Mouse (Mus musculus) hindbrain, embryonic 13.5 days (tissue): ENCODE results near the gene Npas1. TPM values are rescaled to one million over a fixed set of nuclear protein-coding genes. Genes with fewer than 3 reads are reported as not detected.

ENCODE experiments used
- ATAC-seq: fragments of 200-750 bp; cut with Nextera tagmentation; 2 replicates; pipeline ENCODE4 v1.8.0; 2017; ENCODE audit warnings: moderate TSS enrichment; ENCODE audit not compliant: low FRiP score
- H3K27ac ChIP-seq: fragments of 300-500 bp; sonication (generic); 2 replicates; pipeline ENCODE4 v1.5.1; 2015; ENCODE audit warnings: inconsistent platforms, mild to moderate bottlenecking, moderate library complexity
- H3K27me3 ChIP-seq: fragments of 300-500 bp; sonication (generic); 2 replicates; pipeline ENCODE4 v1.6.1; 2015; ENCODE audit warnings: mild to moderate bottlenecking, inconsistent platforms
- H3K36me3 ChIP-seq: fragments of 300-500 bp; sonication (generic); 2 replicates; pipeline ENCODE4 v1.6.1; 2015; ENCODE audit warnings: mild to moderate bottlenecking, inconsistent platforms
- H3K4me1 ChIP-seq: fragments of 300-500 bp; sonication (generic); replicated peaks from 2 replicates; pipeline ENCODE4 v1.6.1; 2015; ENCODE audit warnings: inconsistent platforms
- H3K4me2 ChIP-seq: fragments of 300-500 bp; sonication (generic); 2 replicates; pipeline ENCODE4 v1.6.1; 2015; ENCODE audit warnings: inconsistent platforms, mild to moderate bottlenecking, moderate library complexity
- H3K4me3 ChIP-seq: fragments of 300-500 bp; sonication (generic); 2 replicates; pipeline ENCODE4 v1.5.1; 2015; ENCODE audit warnings: mild to moderate bottlenecking, inconsistent platforms
- H3K9ac ChIP-seq: fragments of 300-500 bp; sonication (generic); 2 replicates; pipeline ENCODE4 v1.6.1; 2015; ENCODE audit warnings: mild to moderate bottlenecking, inconsistent platforms
- H3K9me3 ChIP-seq: fragments of 300-500 bp; sonication (generic); 2 replicates; pipeline ENCODE4 v1.6.1; 2016; ENCODE audit warnings: inconsistent platforms
- WGBS: fragments of 180-500 bp; shearing (Covaris S2); methylation state at CpG from one replicate; pipeline ENCODE4 v1.1.7; 2015; 5-methylcytosine and 5-hydroxymethylcytosine counted together
- polyA plus RNA-seq: library from polyadenylated mRNA; unstranded; fragments of >200 nt; fragmentation: Nextera tagmentation; extraction: Ambion mirVana; gene quantifications from 2 replicates; pipeline ENCODE4 v1.2.1, GENCODE M21; 2015

Npas1 gene
- polyA plus RNA-seq, 1 experiment from 2014 or later, result 2.3 TPM

DNA sequence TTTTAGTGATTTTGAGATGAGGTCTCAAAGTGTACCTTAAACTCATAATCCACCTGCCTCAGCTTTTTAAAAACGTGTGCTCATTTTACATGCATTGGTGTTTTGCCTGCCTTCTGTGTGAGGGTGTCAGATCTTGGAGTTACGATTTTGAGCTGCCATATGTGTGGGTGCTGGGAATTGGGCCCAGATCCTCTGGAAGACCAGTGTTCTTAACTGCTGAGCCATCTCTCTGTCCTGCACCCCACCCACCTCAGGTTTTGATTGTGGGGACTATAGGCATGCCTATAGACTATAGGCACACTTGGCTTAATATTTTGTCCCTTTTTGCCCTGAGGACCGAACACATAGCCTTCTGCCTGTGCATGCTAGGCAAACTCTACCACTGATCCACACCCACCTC is 14.7 kb upstream of the Npas1 start:
- no peak overlapping the region for H3K4me2 ChIP-seq
- no peaks in the 10 kb centered on the region for H3K9me3 ChIP-seq
- no peaks in the 10 kb centered on the region for H3K27me3 ChIP-seq
- no peak for ATAC-seq
- peaks cover 27% of the 10 kb centered on the region for H3K36me3 ChIP-seq
- no peak overlapping the region for H3K4me3 ChIP-seq
- WGBS, result 62% methylated on average over 3 of the region's 3 CpGs
- H3K27ac ChIP-seq, result no peak overlapping the region
- H3K9ac ChIP-seq, result no peak overlapping the region
- H3K4me1 ChIP-seq, result no peaks in the 10 kb centered on the region

DNA sequence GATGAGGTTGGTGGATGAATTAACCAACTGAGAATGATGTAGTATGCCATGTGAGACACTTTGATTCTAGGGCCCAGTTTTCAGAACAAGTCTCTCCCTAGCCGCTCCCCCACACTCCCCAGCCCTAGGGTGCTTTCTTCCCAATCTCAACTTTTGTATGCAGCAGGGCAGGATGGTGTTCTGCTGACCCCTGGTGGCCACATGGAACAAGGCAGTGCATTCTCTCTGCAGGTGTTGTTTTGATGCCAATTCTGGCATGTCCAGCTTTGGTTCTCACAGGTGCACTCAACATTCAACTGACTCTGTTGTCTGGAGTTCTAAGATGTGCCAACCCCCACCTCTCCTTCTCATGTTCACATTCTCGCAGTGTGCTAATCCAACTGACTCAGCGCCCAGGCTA is 14.2 kb upstream of the Npas1 start:
- Histone ChIP-seq H3K9ac (no peak overlapping the region), H3K27me3 (no peaks in the 10 kb centered on the region), H3K36me3 (peaks cover 22% of the 10 kb centered on the region), H3K4me2 (no peak overlapping the region), H3K4me1 (no peaks in the 10 kb centered on the region), H3K27ac (no peak overlapping the region), H3K9me3 (no peaks in the 10 kb centered on the region), H3K4me3 (no peak overlapping the region)
- peak; percentile 46 for ATAC-seq
- WGBS, result 32% methylated on average over 3 of the region's 3 CpGs

DNA sequence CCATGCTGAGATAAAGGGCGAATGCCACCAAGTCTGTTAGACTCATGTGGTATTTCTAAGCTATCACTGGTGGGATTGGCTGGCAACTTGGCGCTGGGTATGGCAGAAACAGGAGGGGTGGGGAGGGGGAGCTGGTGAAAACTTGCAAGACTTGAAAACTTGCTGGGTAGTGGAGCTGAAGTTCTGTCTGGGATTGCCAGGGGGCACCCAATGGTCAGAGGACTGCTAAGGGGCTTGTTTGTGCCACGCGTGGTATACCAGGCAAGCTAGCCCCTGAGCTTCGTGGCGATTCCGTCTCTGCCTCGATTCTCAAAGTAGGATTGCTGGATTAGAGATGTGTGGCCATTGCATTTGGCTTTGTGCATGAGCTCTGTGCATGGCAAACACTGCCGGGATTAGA is 12.4 kb upstream of the Npas1 start:
- H3K36me3 ChIP-seq, result 0 out of 2 replicates have a peak, but pooled peaks cover 5% of the 10 kb centered on the region
- no peak overlapping the region for H3K9ac ChIP-seq
- ATAC-seq, result no peak
- WGBS, result 89% methylated on average over 9 of the region's 9 CpGs
- H3K4me3 ChIP-seq, result no peak overlapping the region
- no peaks in the 10 kb centered on the region for H3K4me1 ChIP-seq
- H3K9me3 ChIP-seq, result no peaks in the 10 kb centered on the region
- H3K4me2 ChIP-seq, result no peak overlapping the region
- H3K27ac ChIP-seq, result no peak overlapping the region
- no peaks in the 10 kb centered on the region for H3K27me3 ChIP-seq

DNA sequence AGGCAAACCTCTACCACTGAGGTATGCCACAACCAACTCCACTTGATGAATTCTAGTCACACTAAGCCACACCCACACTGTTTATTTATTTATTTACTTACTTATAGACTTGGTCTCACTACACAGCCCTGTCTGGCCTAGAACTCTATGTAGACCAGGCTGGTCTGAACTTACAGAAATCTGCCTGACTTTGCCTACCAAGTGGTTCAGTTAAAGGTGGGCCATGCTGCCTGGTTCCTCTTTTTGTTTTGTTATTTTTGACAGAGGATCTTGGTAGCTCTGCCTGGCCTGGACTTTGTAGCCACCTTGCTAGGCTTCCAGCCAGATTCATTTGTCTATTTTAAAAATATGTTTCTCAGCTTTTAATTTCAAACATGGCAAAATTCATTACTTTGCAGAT is 11.3 kb upstream of the Npas1 start:
- ATAC-seq, result no peak
- Histone ChIP-seq H3K4me2 (no peak overlapping the region), H3K4me1 (no peaks in the 10 kb centered on the region), H3K9me3 (no peaks in the 10 kb centered on the region), H3K4me3 (no peak overlapping the region), H3K27me3 (no peaks in the 10 kb centered on the region), H3K36me3 (0 out of 2 replicates have a peak, but pooled peaks cover under 1% of the 10 kb centered on the region), H3K27ac (no peak overlapping the region), H3K9ac (no peak overlapping the region)

DNA sequence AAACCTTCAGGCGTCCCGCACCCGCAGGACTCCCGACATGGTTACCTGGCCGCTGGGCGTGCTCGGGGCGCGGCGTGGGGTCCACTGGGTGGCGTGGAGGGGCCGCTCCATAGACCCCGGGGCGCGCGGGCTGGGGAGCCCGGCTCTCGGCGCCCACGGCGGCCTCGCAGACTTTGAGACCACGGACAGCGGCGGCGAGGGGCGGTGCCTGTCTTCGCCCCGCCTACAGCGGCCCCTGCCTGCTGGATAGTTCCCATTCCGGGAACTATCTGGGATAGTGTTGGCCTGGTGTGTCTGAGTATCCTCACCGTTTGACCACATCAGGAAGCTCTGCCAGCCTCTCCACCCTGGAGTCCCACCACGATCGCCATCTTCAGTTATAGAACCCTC is 933 bp downstream of the Npas1 start:
- Histone ChIP-seq H3K4me1 (peaks cover 27% of the 10 kb centered on the region), H3K27me3 (peaks cover 76% of the 10 kb centered on the region), H3K4me2 (peak overlapping the region; percentile 61), H3K36me3 (no peaks in the 10 kb centered on the region), H3K9me3 (no peaks in the 10 kb centered on the region), H3K4me3 (peak overlapping the region; percentile 38), H3K27ac (no peak overlapping the region), H3K9ac (no peak overlapping the region; the same call in 1 of the 2 replicates)
- 2% methylated on average over 34 of the region's 34 CpGs for WGBS
- ATAC-seq, result 0 out of 2 replicates have a peak, but pooled peaks have one; percentile 37

DNA sequence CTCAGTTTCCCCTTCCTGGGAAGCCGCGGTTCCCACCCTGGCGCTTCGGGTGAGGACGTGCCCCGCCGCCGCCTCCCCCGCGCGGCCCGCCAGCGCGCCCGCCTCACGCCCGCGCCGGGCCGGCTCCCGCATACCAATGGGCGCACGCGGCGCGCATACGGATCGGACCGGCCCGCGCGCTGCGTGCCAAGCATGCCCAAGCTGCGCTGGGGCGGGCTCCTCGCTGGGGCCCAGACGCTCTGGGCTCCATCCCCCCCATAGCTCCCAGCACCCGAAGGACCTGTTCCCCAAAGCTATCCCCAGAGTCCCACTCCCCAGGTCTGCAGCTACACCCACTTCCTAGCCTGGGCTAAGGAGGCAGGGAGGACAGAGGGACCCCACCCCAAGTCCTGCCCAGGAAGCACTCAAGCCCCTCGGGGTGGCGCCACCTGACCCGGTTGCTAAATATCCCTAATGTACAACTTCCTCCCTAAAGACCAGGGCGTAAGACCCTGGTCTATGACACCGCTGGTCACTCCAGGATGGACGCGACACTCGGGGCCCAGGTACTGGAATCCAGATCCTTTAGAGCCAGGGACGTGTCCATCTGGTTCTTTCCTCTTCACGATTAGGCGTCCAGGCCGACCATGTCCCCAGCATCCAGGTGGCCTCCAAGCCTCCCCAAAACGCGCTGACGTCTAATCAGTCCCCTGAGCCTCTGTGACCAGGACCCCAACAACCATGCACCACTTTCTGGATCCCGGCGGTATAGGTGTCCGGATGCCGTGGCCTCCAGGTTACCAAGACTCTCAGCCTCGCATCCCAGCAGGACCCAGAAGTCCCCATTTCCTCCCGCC is 1.5 kb downstream of the Npas1 start:
- Histone ChIP-seq H3K9me3 (no peaks in the 10 kb centered on the region), H3K4me3 (peak overlapping the region; percentile 38), H3K36me3 (no peaks in the 10 kb centered on the region), H3K9ac (no peak overlapping the region; the same call in 1 of the 2 replicates), H3K4me2 (peak overlapping the region; percentile 61), H3K4me1 (peaks cover 27% of the 10 kb centered on the region), H3K27me3 (peaks cover 77% of the 10 kb centered on the region), H3K27ac (no peak overlapping the region)
- no peak; the same call in 1 of the 2 replicates for ATAC-seq
- 1% methylated on average over 51 of the region's 59 CpGs for WGBS

DNA sequence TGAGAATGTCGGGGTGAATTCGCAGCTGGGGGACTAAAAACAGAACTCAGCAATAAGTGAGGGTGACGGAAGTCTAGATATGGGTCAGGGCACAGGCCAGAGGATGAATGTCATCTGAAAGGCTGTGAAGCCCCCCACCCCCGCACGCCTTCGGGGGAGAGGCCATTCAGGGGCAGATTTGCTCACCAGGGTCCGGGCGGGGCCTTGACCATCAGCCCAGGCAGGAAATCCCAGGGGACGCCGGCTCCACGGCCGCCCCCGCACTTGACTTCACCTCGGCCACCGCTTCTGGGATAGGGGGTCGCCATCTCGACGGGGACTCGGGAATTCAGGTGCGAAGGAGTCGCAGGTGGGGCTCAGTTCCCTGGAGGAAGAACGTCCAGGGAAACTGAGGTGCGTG is 2.2 kb downstream of the Npas1 start:
- Histone ChIP-seq H3K36me3 (no peaks in the 10 kb centered on the region), H3K4me1 (peaks cover 27% of the 10 kb centered on the region), H3K27me3 (peaks cover 82% of the 10 kb centered on the region), H3K4me2 (peak overlapping the region; percentile 61), H3K4me3 (peak overlapping the region; percentile 38), H3K9ac (no peak overlapping the region; the same call in 1 of the 2 replicates), H3K9me3 (no peaks in the 10 kb centered on the region), H3K27ac (no peak overlapping the region)
- no peak for ATAC-seq
- 4% methylated on average over 23 of the region's 23 CpGs for WGBS

DNA sequence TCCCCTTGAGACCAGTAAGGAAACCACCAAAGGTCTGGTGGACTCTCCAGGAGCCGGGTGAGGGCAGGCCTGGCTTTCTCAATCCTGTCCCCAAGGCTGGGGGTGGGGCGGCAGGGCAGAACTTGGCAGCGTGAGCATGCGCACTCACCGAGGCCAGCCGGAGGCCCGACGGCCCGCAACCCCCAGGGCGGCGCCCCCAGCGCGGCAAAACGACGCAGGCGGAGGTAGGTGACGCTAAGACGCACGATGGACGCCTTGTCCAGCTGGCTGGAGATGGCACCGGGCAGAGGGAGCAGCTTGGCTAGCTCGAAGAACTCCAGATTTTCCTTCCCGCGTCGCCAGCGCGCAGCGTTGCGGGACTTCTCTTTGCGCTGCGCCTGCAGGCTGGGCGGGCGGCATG is 3.1 kb downstream of the Npas1 start:
- WGBS, result 5% methylated on average over 33 of the region's 33 CpGs
- Histone ChIP-seq H3K4me1 (peaks cover 27% of the 10 kb centered on the region), H3K27ac (no peak overlapping the region), H3K4me3 (peak overlapping the region; percentile 11; the same call in 1 of the 2 replicates), H3K9ac (no peak overlapping the region), H3K9me3 (no peaks in the 10 kb centered on the region), H3K4me2 (peak overlapping the region; percentile 33; the same call in 1 of the 2 replicates), H3K36me3 (no peaks in the 10 kb centered on the region), H3K27me3 (peaks cover 84% of the 10 kb centered on the region)
- no peak for ATAC-seq

DNA sequence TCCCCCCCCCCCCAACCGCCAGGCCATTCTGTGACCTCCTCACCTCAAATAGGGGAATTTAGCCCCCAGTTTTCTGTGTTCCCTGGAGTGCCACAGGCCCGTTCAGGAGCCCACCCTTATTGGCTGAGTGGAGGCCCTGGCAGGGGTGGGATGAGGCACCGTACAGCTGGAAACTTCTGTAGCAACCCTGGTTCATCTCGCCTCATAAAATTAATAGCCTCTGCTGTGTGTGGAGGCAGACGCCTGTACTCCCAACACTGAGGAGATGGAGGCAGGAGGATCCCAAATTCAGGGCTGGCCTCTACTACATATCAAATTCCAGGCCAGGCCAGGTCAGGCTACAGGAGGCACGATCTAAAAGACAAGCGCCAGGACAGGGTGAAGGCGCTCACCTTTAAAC is 3.7 kb downstream of the Npas1 start:
- 58% methylated on average over 8 of the region's 8 CpGs for WGBS
- H3K36me3 ChIP-seq, result no peaks in the 10 kb centered on the region
- H3K4me3 ChIP-seq, result no peak overlapping the region
- no peak for ATAC-seq
- H3K4me2 ChIP-seq, result no peak overlapping the region
- no peaks in the 10 kb centered on the region for H3K9me3 ChIP-seq
- no peak overlapping the region for H3K9ac ChIP-seq
- peaks cover 90% of the 10 kb centered on the region for H3K27me3 ChIP-seq
- H3K4me1 ChIP-seq, result peaks cover 27% of the 10 kb centered on the region
- no peak overlapping the region for H3K27ac ChIP-seq

DNA sequence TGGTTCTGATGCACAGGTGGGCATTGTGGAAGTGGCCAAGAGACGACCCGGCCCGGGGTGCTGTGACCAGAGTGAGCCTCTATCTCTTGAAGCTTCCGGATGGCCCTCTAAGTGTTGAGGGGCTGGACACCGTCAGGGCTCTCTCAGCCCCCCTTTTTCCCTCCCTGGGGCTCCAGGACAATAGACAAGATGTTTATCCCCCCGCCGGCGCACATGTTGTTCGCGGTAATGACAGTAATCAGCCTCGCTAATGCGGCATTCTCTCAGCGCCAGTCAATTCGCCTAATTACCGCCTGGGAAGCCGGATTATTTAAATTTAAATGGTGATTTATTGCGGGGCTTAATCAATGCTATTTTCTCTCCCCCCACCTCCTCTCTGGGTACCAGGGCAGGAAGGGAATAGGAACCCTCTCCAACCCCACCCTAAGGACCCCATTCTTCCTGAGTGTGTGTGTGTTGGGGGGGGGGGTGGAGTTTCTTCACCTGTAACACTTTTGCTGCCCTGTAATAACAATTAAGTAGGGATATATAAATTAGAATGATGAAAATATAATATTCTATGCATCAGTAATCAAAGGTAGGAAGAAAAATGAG is 5.3 kb downstream of the Npas1 start:
- ATAC-seq, result 0 out of 2 replicates have a peak, but pooled peaks have one; percentile 26
- H3K4me2 ChIP-seq, result 0 out of 2 replicates have a peak overlapping the region, but pooled peaks have one; percentile 26

DNA sequence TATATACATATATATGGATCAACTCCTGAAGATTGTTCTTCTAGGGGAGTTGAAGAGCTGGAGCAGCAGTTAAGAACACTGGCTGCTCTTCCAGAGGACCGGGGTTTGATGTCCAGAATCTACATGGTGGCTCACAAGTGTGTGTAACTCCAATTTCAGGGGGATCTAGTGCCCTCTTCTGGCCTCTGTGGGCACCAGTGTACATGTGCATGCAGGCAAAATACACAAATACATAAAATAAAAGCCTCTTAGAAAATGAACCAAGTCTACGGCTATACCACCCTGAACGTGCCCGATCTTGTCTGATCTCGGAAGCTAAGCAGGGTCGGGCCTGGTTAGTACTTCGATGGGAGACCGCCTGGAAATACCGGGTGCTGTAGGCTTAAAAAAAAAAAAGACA is 6.0 kb downstream of the Npas1 start:
- H3K27ac ChIP-seq, result no peak overlapping the region
- peaks cover 82% of the 10 kb centered on the region for H3K27me3 ChIP-seq
- H3K4me3 ChIP-seq, result no peak overlapping the region
- no peak overlapping the region for H3K9ac ChIP-seq
- no peak for ATAC-seq
- no peak overlapping the region for H3K4me2 ChIP-seq
- no peaks in the 10 kb centered on the region for H3K9me3 ChIP-seq
- H3K4me1 ChIP-seq, result peaks cover 31% of the 10 kb centered on the region
- WGBS, result 46% methylated on average over 9 of the region's 9 CpGs
- H3K36me3 ChIP-seq, result no peaks in the 10 kb centered on the region

More for the DNA sequence above, 5.3 kb downstream of the Npas1 start:
- H3K9ac ChIP-seq, result no peak overlapping the region
- peaks cover 88% of the 10 kb centered on the region for H3K27me3 ChIP-seq
- no peaks in the 10 kb centered on the region for H3K36me3 ChIP-seq
- WGBS, result 7% methylated on average over 17 of the region's 17 CpGs
- no peaks in the 10 kb centered on the region for H3K9me3 ChIP-seq
- H3K27ac ChIP-seq, result no peak overlapping the region
- H3K4me1 ChIP-seq, result peaks cover 34% of the 10 kb centered on the region
- H3K4me3 ChIP-seq, result no peak overlapping the region

DNA sequence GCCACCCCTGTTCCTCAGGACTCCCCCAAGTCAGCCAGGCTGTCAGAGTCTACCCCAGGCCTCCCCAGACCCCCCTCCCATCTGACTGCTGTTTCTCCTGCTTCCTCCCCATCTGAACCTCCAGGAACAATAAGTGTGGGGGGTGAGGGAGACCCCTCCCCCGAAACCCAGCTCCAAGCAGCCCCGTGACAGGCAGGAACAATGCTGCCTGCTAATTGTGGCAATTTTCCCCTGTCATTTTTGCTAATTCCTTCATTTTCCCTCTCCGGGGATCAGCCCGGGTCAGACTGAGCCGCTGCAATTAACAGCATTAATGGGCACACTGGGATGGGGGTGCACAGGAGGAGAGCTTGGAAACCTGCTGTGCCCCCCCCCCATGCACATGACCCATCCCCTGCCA is 9.4 kb downstream of the Npas1 start:
- H3K36me3 ChIP-seq, result no peaks in the 10 kb centered on the region
- ATAC-seq, result no peak
- H3K4me2 ChIP-seq, result no peak overlapping the region
- H3K4me1 ChIP-seq, result peaks cover 12% of the 10 kb centered on the region
- WGBS, result 15% methylated on average over 5 of the region's 5 CpGs
- H3K9ac ChIP-seq, result no peak overlapping the region
- no peak overlapping the region for H3K27ac ChIP-seq
- H3K27me3 ChIP-seq, result peaks cover 58% of the 10 kb centered on the region
- H3K4me3 ChIP-seq, result no peak overlapping the region
- no peaks in the 10 kb centered on the region for H3K9me3 ChIP-seq
